Mouse (Mus musculus) heart, embryonic 14.5 days (tissue): Measurements from ENCODE around the gene Galns. TPM values are rescaled to one million over a fixed set of nuclear protein-coding genes. Genes with fewer than 3 reads are reported as not detected.

ENCODE experiments used
- ATAC-seq: fragments of 200-750 bp; cut with Nextera tagmentation; 2 replicates; pipeline ENCODE4 v1.8.0; 2017; ENCODE audit warnings: low read depth, moderate TSS enrichment; ENCODE audit not compliant: insufficient number of reproducible peaks, insufficient read depth, low FRiP score
- H3K27ac ChIP-seq, 2 experiments: fragments of 200-500 bp in 1 of 2; fragments of 300-500 bp in 1 of 2; sonication (generic) in 1 of 2; replicated peaks in 1 of 2; 2 replicates each; pipeline ENCODE4 v1.5.1; 2012 to 2014; ENCODE audit warnings: low read depth in 2 of 2, low read length in 2 of 2, control low read depth in 1 of 2, mild to moderate bottlenecking in 1 of 2, mixed read lengths in 1 of 2; ENCODE audit not compliant: control insufficient read depth in 1 of 2, insufficient read depth in 1 of 2
- H3K27me3 ChIP-seq: fragments of 300-500 bp; sonication (generic); 2 replicates; pipeline ENCODE4 v1.6.1; 2014; ENCODE audit warnings: mild to moderate bottlenecking, low read length, control low read depth; ENCODE audit not compliant: control insufficient read depth, insufficient read depth
- H3K36me3 ChIP-seq: fragments of 300-500 bp; sonication (generic); 2 replicates; pipeline ENCODE4 v1.6.1; 2014; ENCODE audit warnings: mild to moderate bottlenecking, control low read depth, low read length, mixed read lengths; ENCODE audit not compliant: control insufficient read depth, insufficient read depth
- H3K4me1 ChIP-seq, 2 experiments: fragments of 200-500 bp in 1 of 2; fragments of 300-500 bp in 1 of 2; sonication (generic) in 1 of 2; 2 replicates each; pipeline ENCODE4 v1.6.1; 2012 to 2014; ENCODE audit warnings: low read length in 2 of 2, control low read depth in 1 of 2, mixed read lengths in 1 of 2; ENCODE audit not compliant: control insufficient read depth in 2 of 2, insufficient read depth in 2 of 2
- H3K4me2 ChIP-seq: fragments of 300-500 bp; sonication (generic); 2 replicates; pipeline ENCODE4 v1.6.1; 2014; ENCODE audit warnings: mild to moderate bottlenecking, low read length
- H3K4me3 ChIP-seq, 2 experiments: fragments of 200-500 bp in 1 of 2; fragments of 300-500 bp in 1 of 2; sonication (generic) in 1 of 2; 2 replicates each; pipeline ENCODE4 v1.5.1; 2012 to 2014; ENCODE audit warnings: low read length in 2 of 2, mild to moderate bottlenecking in 2 of 2, control low read depth in 1 of 2, low read depth in 1 of 2, moderate library complexity in 1 of 2; ENCODE audit not compliant: control insufficient read depth in 1 of 2, insufficient read depth in 1 of 2
- H3K9ac ChIP-seq: fragments of 300-500 bp; sonication (generic); 2 replicates; pipeline ENCODE4 v1.6.1; 2014; ENCODE audit warnings: mild to moderate bottlenecking, low read length
- H3K9me3 ChIP-seq: fragments of 300-500 bp; sonication (generic); 2 replicates; pipeline ENCODE4 v1.6.1; 2016; ENCODE audit warnings: low read length, control low read depth; ENCODE audit not compliant: control insufficient read depth
- WGBS: fragments of 180-500 bp; shearing (Covaris S2); extraction: QIAGEN DNeasy Blood & Tissue Kit; methylation state at CpG from one replicate; pipeline ENCODE4 v1.1.7; 2014; 5-methylcytosine and 5-hydroxymethylcytosine counted together
- microRNA-seq: library from miRNA; unstranded; fragments of <30 nt; microRNA quantifications from one replicate; pipeline ENCODE4, GENCODE M21; 2016
- polyA plus RNA-seq: library from polyadenylated mRNA; unstranded; fragments of >200 nt; fragmentation: Nextera tagmentation; extraction: Ambion mirVana; gene quantifications from 2 replicates; pipeline ENCODE4 v1.2.1, GENCODE M21; 2014

Galns gene
- polyA plus RNA-seq, 1 experiment from 2014 or later: 11.2 TPM

- Histone ChIP-seq H3K9me3 (no peaks in the 10 kb centered on the region), H3K9ac (no peak overlapping the region), H3K4me3 (no peak overlapping the region), H3K36me3 (no peaks in the 10 kb centered on the region), H3K4me1 (peaks cover 42 to 55% of the 10 kb centered on the region in 2 experiments), H3K4me2 (no peak overlapping the region), H3K27me3 (no peaks in the 10 kb centered on the region), H3K27ac (no peak overlapping the region)
- ATAC-seq: no peak
- 94% methylated on average over 4 of the region's 4 CpGs for WGBS
Measured at GRCm38 (mm10) chr8:122529159-122529558, 82.1 kb downstream of the Galns start.

Small RNA genes lying within 50 kb of the gene (microRNA-seq; reads per million reads assigned to microRNA genes)
- not detected for gene Mir6396

Other genes starting within 250 kb of the Galns start
- gene Zc3h18, start 234.9 kb downstream of the Galns start, polyA plus RNA-seq: 17.7 and 19.6 TPM in 2 replicates
- not detected in 2 replicates for gene Il17c, start 189.4 kb downstream of the Galns start, polyA plus RNA-seq
- gene Cyba, start 178.5 kb downstream of the Galns start, polyA plus RNA-seq: 194 and 196 TPM in 2 replicates
- 14.4 and 17.9 TPM in 2 replicates for gene Mvd, start 168.0 kb downstream of the Galns start, polyA plus RNA-seq
- gene Snai3, start 150.7 kb downstream of the Galns start, polyA plus RNA-seq: 2.6 TPM in 2 replicates
- 39.8 and 40.8 TPM in 2 replicates for gene Rnf166, start 135.4 kb downstream of the Galns start, polyA plus RNA-seq
- 24.9 and 33.0 TPM in 2 replicates for gene Ctu2, start 135.3 kb downstream of the Galns start, polyA plus RNA-seq
- 14.9 and 16.3 TPM in 2 replicates for gene Piezo1, start 60.1 kb downstream of the Galns start, polyA plus RNA-seq
- gene Cdt1, start 43.4 kb downstream of the Galns start, polyA plus RNA-seq: 23.2 and 27.6 TPM in 2 replicates
- gene Aprt, start 34.6 kb downstream of the Galns start, polyA plus RNA-seq: 240 and 243 TPM in 2 replicates
- gene Trappc2l, start 177 bp upstream of the Galns start, polyA plus RNA-seq: 78.2 and 84.8 TPM in 2 replicates
- not detected in 2 replicates for gene Pabpn1l, start 11.3 kb upstream of the Galns start, polyA plus RNA-seq
- gene Cbfa2t3, start 87.6 kb upstream of the Galns start, polyA plus RNA-seq: 4.2 and 6.2 TPM in 2 replicates
- 15.1 and 15.4 TPM in 2 replicates for gene Acsf3, start 164.0 kb upstream of the Galns start, polyA plus RNA-seq
- 0.05 and 0.19 TPM in 2 replicates for gene Cdh15, start 236.5 kb upstream of the Galns start, polyA plus RNA-seq